Mouse (Mus musculus): ENCODE measurements around the gene Itgal.
"Not testable (repeated sequence)": the region's sequence is repeated elsewhere in the genome, so short reads cannot be mapped to it uniquely, and the experiment has no call there.

Gene Itgal

GRCm38 (mm10) chr7:127296098-127296497, at the start of gene Itgal:
Gene Itgal, plus strand, starts transcription at chr7:127296260.
- no peak for DNase-seq (ENCODE audit: extremely low read depth, low read depth, low spot score)

- not testable (repeated sequence) for DNase-seq (ENCODE audit: extremely low read depth, low read depth, low spot score)
These were observed 45.5 kb upstream of the Itgal start for GRCm38 (mm10) chr7:127250511-127250910.

GRCm38 (mm10) chr7:127252414-127252813, 43.6 kb upstream of the Itgal start:
- DNase-seq (ENCODE audit: extremely low read depth, low read depth, low spot score), result no peak

- no peak for DNase-seq (ENCODE audit: extremely low read depth, low read depth, low spot score)
These were observed 42.7 kb upstream of the Itgal start for GRCm38 (mm10) chr7:127253341-127253740.

GRCm38 (mm10) chr7:127253821-127254769, 42.0 kb upstream of the Itgal start:
- DNase-seq (ENCODE audit: extremely low read depth, low read depth, low spot score), result no peak

- DNase-seq (ENCODE audit: extremely low read depth, low read depth, low spot score), result no peak
These were observed 41.1 kb upstream of the Itgal start for GRCm38 (mm10) chr7:127255008-127255407.

GRCm38 (mm10) chr7:127255965-127256364, 40.1 kb upstream of the Itgal start:
- no peak for DNase-seq (ENCODE audit: extremely low read depth, low read depth, low spot score)

- DNase-seq (ENCODE audit: extremely low read depth, low read depth, low spot score), result no peak
These were observed 39.5 kb upstream of the Itgal start for GRCm38 (mm10) chr7:127256518-127256917.

GRCm38 (mm10) chr7:127259186-127259905, 36.7 kb upstream of the Itgal start:
- DNase-seq (ENCODE audit: extremely low read depth, low read depth, low spot score), result no peak

- peak; percentile 93 for DNase-seq (ENCODE audit: extremely low read depth, low read depth, low spot score)
These were observed 35.5 kb upstream of the Itgal start, which contains the start of gene Dctpp1 for GRCm38 (mm10) chr7:127260309-127261111. Gene Dctpp1, minus strand, starts transcription at chr7:127260709.

GRCm38 (mm10) chr7:127262218-127262961, 33.7 kb upstream of the Itgal start:
- DNase-seq (ENCODE audit: extremely low read depth, low read depth, low spot score), result no peak

- DNase-seq (ENCODE audit: extremely low read depth, low read depth, low spot score), result no peak
These were observed 32.5 kb upstream of the Itgal start for GRCm38 (mm10) chr7:127263526-127263925.

- DNase-seq (ENCODE audit: extremely low read depth, low read depth, low spot score), result no peak
These were observed 25.8 kb upstream of the Itgal start for GRCm38 (mm10) chr7:127270256-127270655.

GRCm38 (mm10) chr7:127270666-127271065, 25.4 kb upstream of the Itgal start:
- DNase-seq (ENCODE audit: extremely low read depth, low read depth, low spot score), result no peak

- DNase-seq (ENCODE audit: extremely low read depth, low read depth, low spot score), result no peak
These were observed 25.0 kb upstream of the Itgal start for GRCm38 (mm10) chr7:127271093-127271492.

GRCm38 (mm10) chr7:127272566-127272965, 23.5 kb upstream of the Itgal start:
- no peak for DNase-seq (ENCODE audit: extremely low read depth, low read depth, low spot score)

GRCm38 (mm10) chr7:127273118-127273923, 22.7 kb upstream of the Itgal start:
- DNase-seq (ENCODE audit: extremely low read depth, low read depth, low spot score), result no peak

GRCm38 (mm10) chr7:127273925-127274789, 21.9 kb upstream of the Itgal start, which contains the start of gene Sephs2:
Gene Sephs2, minus strand, starts transcription at chr7:127274055.
- peak; percentile 56 for DNase-seq (ENCODE audit: extremely low read depth, low read depth, low spot score)

Measured in fat pad, adult 2 months (tissue).